In the genomic region with DNA sequence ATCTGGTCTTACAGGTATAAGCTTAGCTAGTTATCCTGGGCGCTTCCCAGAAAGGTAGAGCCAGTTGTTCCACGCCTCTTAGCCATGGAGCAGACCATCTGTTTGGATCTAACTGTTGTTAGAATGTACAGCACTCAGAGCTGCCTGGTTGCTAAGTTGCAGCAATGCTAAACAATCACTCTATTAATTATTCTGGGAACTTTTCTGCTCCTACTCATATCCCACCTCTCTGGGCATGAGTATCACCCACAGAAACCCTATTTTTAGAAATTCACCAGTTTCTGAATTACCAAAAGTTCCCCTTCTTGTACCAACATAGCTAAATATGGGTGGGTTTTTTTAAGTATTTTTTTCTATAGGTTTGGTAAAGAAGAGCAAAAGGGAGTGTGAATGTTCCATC, we compare ENCODE assay signal across 27 mouse cellular contexts. TPM values are rescaled to one million over a fixed set of nuclear protein-coding genes. Genes with fewer than 3 reads are reported as not detected.
DNase-seq lines count a peak whose midpoint lies in the region; ATAC-seq and TF ChIP-seq lines count a peak whose summit lies in the region.
"Had no signal": no experiment of that assay in that cellular context is flagged by ENCODE, and none has a peak within 500 bp of the region (broad histone marks: within the 10 kb centered on the region; RNA-seq: fewer than 3 reads in every experiment).

No protein-coding gene starts in this region.

- H3K27me3 ChIP-seq in lung, embryonic 14.5 days (ENCODE audit: insufficient read depth, low read length) = no peaks in the 10 kb centered on the region
- H3K27me3 ChIP-seq: embryonic facial prominence, embryonic 15.5 days; forebrain, embryonic 15.5 days; heart, embryonic 15.5 days; hindbrain, embryonic 13.5 days; neural tube, embryonic 13.5 days; stomach, embryonic 15.5 days had no signal

- ATAC-seq in lung, embryonic 14.5 days (ENCODE audit: insufficient read depth) = no peak
- ATAC-seq: forebrain, embryonic 15.5 days; lung, postnatal 0 days; midbrain, embryonic 16.5 days had no signal

- no peak overlapping the region for H3K9ac ChIP-seq in lung, embryonic 14.5 days
- H3K9ac ChIP-seq: embryonic facial prominence, embryonic 15.5 days; forebrain, embryonic 15.5 days; heart, embryonic 15.5 days; hindbrain, embryonic 13.5 days; neural tube, embryonic 13.5 days; stomach, embryonic 15.5 days had no signal

- no peak overlapping the region for H3K4me2 ChIP-seq in lung, embryonic 14.5 days
- H3K4me2 ChIP-seq: embryonic facial prominence, embryonic 15.5 days; forebrain, embryonic 15.5 days; heart, embryonic 15.5 days; hindbrain, embryonic 13.5 days; neural tube, embryonic 13.5 days; stomach, embryonic 15.5 days had no signal

- WGBS in lung, embryonic 14.5 days = 80% methylated on average over 2 of the region's 2 CpGs

- DNase-seq in layer of hippocampus, adult 11-12 months (ENCODE audit: low spot score) = peak; percentile 47
- DNase-seq in layer of hippocampus, postnatal 25 days (ENCODE audit: extremely low spot score in 1 of 2, low spot score in 1 of 2) = no peak
- DNase-seq in lung, embryonic 14.5 days = peak; percentile 9
- DNase-seq in lung, postnatal 25 days (ENCODE audit: low spot score) = no peak
- DNase-seq in brain, adult 2 months (ENCODE audit: low read depth, low spot score) = peak; percentile 58
- DNase-seq in layer of hippocampus, adult 9-10 months (ENCODE audit: low spot score) = peak; percentile 18
- no peak for DNase-seq in adrenal gland, adult 18-20 months (ENCODE audit: low spot score in 2 of 2)
- DNase-seq in heart, adult 9 months (ENCODE audit: low spot score in 2 of 2) = no peak
- DNase-seq: adrenal gland, adult 8-10 months; cerebellum, adult 8-10 months; cerebellum, postnatal 36 days; embryo, embryonic 11 days; gastrocnemius, postnatal 36 days; heart, postnatal 36 days; kidney, adult 18-20 months; retina, postnatal 1 day had no signal

- no peak overlapping the region for H3K4me3 ChIP-seq in lung, embryonic 14.5 days (ENCODE audit: low read depth, low read length)
- H3K4me3 ChIP-seq: embryonic facial prominence, embryonic 15.5 days; forebrain, embryonic 15.5 days; heart, embryonic 15.5 days; hindbrain, embryonic 13.5 days; midbrain, embryonic 10.5 days; myocyte; neural tube, embryonic 13.5 days; stomach, embryonic 15.5 days had no signal

- TF ChIP-seq CTCF in lung, embryonic 14.5 days (IDR thresholded peaks at IDR 0.05; ENCODE audit: low read depth) = no peak

- H3K36me3 ChIP-seq in lung, embryonic 14.5 days (ENCODE audit: insufficient read depth) = no peaks in the 10 kb centered on the region
- H3K36me3 ChIP-seq: embryonic facial prominence, embryonic 15.5 days; forebrain, embryonic 15.5 days; heart, embryonic 15.5 days; hindbrain, embryonic 13.5 days; midbrain, embryonic 10.5 days; neural tube, embryonic 13.5 days; stomach, embryonic 15.5 days had no signal

- H3K9me3 ChIP-seq in lung, embryonic 14.5 days (ENCODE audit: low read depth, low read length) = no peaks in the 10 kb centered on the region
- H3K9me3 ChIP-seq: embryonic facial prominence, embryonic 15.5 days; forebrain, embryonic 15.5 days; heart, embryonic 15.5 days; hindbrain, embryonic 13.5 days; midbrain, embryonic 10.5 days; neural tube, embryonic 13.5 days; stomach, embryonic 15.5 days had no signal

- H3K27ac ChIP-seq in lung, embryonic 14.5 days (ENCODE audit: low read depth) = no peak overlapping the region
- H3K27ac ChIP-seq: embryonic facial prominence, embryonic 15.5 days; forebrain, embryonic 15.5 days; heart, embryonic 15.5 days; hindbrain, embryonic 13.5 days; kidney, postnatal 0 days; midbrain, embryonic 10.5 days; neural tube, embryonic 13.5 days; stomach, embryonic 15.5 days had no signal

- no peaks in the 10 kb centered on the region for H3K4me1 ChIP-seq in lung, embryonic 14.5 days (ENCODE audit: insufficient read depth)
- H3K4me1 ChIP-seq: forebrain, embryonic 15.5 days; hindbrain, embryonic 13.5 days; midbrain, embryonic 10.5 days; neural tube, embryonic 13.5 days; stomach, embryonic 15.5 days had no signal

RNA-seq across cellular contexts. Expression of a gene that starts 43.4 kb away (rescaled TPM):
- total RNA-seq in layer of hippocampus, postnatal 25 days (2021) = 100 to 1,000 TPM; 123 to 133 TPM
- polyA plus RNA-seq in lung, embryonic 14.5 days (2014; fragmentation: Nextera tagmentation; extraction: Ambion mirVana) = 11.4 and 13.1 TPM in 2 replicates
- 10 to 100 TPM; 34.8 to 36.2 TPM for total RNA-seq in adrenal gland, adult 18-20 months (2021)

Comparison
In these comparisons a context has a peak if more than half of its experiments do, and no peak if none do; other contexts are left out.
1. DNase-seq: peak in layer of hippocampus, adult 11-12 months (single experiment), lung, embryonic 14.5 days (single experiment), brain, adult 2 months (single experiment) and layer of hippocampus, adult 9-10 months (single experiment); none in layer of hippocampus, postnatal 25 days (0 of 2), lung, postnatal 25 days (single experiment), adrenal gland, adult 18-20 months (0 of 2) and heart, adult 9 months (0 of 2).